Mouse (Mus musculus): ENCODE measurements around the gene Tigit. TPM values are rescaled to one million over a fixed set of nuclear protein-coding genes. Genes with fewer than 3 reads are reported as not detected.

The Tigit gene
- polyA plus RNA-seq, 1 experiment from 2014 or later, result not detected

DNA sequence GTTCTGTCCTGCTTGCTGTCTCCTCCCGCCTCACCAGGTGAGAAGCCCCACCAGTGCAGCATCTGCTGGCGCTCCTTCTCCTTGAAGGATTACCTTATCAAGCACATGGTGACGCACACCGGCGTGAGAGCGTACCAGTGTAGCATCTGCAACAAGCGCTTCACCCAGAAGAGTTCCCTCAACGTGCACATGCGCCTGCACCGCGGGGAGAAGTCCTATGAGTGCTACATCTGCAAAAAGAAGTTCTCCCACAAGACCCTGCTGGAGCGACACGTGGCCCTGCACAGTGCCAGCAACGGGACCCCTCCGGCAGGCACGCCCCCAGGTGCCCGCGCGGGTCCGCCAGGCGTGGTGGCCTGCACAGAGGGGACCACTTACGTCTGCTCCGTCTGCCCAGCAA lies 45.7 kb downstream of the Tigit start:
- Histone ChIP-seq H3K9me3 (no peaks in the 10 kb centered on the region), H3K36me3 (no peaks in the 10 kb centered on the region), H3K4me2 (no peak overlapping the region), H3K27ac (no peak overlapping the region), H3K4me1 (replicated peaks) (peaks cover 20% of the 10 kb centered on the region), H3K9ac (replicated peaks) (no peak overlapping the region), H3K27me3 (no peaks in the 10 kb centered on the region), H3K4me3 (replicated peaks) (no peak overlapping the region)
- 89% methylated on average over 23 of the region's 23 CpGs for WGBS
- no peak; the same call in 1 of the 2 replicates for ATAC-seq (ENCODE audit: insufficient number of reproducible peaks, insufficient read depth, low FRiP score, low TSS enrichment, low read depth)

- no peaks in the 10 kb centered on the region for H3K9me3 ChIP-seq
- H3K27ac ChIP-seq, result no peak overlapping the region
- H3K9ac ChIP-seq (replicated peaks), result no peak overlapping the region
- H3K36me3 ChIP-seq, result no peaks in the 10 kb centered on the region
- H3K4me1 ChIP-seq (replicated peaks), result peaks cover 20% of the 10 kb centered on the region
- no peaks in the 10 kb centered on the region for H3K27me3 ChIP-seq
- WGBS, result 43% methylated on average over 6 of the region's 6 CpGs
- ATAC-seq (ENCODE audit: insufficient number of reproducible peaks, insufficient read depth, low FRiP score, low TSS enrichment, low read depth), result no peak
- no peak overlapping the region for H3K4me2 ChIP-seq
- H3K4me3 ChIP-seq (replicated peaks), result no peak overlapping the region
Observed at GRCm38 (mm10) chr16:43617346-43617745, 46.6 kb downstream of the Tigit start.

- no peak for ATAC-seq (ENCODE audit: insufficient number of reproducible peaks, insufficient read depth, low FRiP score, low TSS enrichment, low read depth)
- H3K9ac ChIP-seq (replicated peaks), result no peak overlapping the region
- H3K27ac ChIP-seq, result no peak overlapping the region
- no peak overlapping the region for H3K4me2 ChIP-seq
- no peak overlapping the region for H3K4me3 ChIP-seq (replicated peaks)
- 68% methylated on average over 4 of the region's 4 CpGs for WGBS
- H3K36me3 ChIP-seq, result no peaks in the 10 kb centered on the region
- H3K9me3 ChIP-seq, result no peaks in the 10 kb centered on the region
- peaks cover 20% of the 10 kb centered on the region for H3K4me1 ChIP-seq (replicated peaks)
- no peaks in the 10 kb centered on the region for H3K27me3 ChIP-seq
Observed at GRCm38 (mm10) chr16:43616348-43616747, 47.6 kb downstream of the Tigit start.

DNA sequence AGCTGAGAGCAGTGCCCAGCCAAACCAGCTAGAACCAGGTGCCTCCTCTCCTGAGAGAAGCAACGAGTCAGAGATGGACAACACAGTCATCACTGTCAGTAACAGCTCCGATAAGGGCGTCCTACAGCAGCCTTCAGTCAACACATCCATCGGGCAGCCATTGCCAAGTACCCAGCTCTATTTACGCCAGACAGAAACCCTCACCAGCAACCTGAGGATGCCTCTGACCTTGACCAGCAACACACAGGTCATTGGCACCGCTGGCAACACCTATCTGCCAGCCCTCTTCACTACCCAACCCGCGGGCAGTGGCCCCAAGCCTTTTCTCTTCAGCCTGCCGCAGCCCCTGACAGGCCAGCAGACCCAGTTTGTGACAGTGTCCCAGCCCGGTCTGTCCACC lies 53.6 kb downstream of the Tigit start:
- WGBS, result 89% methylated on average over 10 of the region's 10 CpGs
- Histone ChIP-seq H3K4me1 (replicated peaks) (peaks cover 6% of the 10 kb centered on the region), H3K9ac (replicated peaks) (no peak overlapping the region), H3K4me2 (no peak overlapping the region), H3K4me3 (replicated peaks) (no peak overlapping the region), H3K9me3 (no peaks in the 10 kb centered on the region; the same call in 1 of the 2 replicates), H3K27ac (no peak overlapping the region), H3K36me3 (peaks cover 14% of the 10 kb centered on the region; the same call in 1 of the 2 replicates), H3K27me3 (no peaks in the 10 kb centered on the region)
- ATAC-seq (ENCODE audit: insufficient number of reproducible peaks, insufficient read depth, low FRiP score, low TSS enrichment, low read depth), result no peak

DNA sequence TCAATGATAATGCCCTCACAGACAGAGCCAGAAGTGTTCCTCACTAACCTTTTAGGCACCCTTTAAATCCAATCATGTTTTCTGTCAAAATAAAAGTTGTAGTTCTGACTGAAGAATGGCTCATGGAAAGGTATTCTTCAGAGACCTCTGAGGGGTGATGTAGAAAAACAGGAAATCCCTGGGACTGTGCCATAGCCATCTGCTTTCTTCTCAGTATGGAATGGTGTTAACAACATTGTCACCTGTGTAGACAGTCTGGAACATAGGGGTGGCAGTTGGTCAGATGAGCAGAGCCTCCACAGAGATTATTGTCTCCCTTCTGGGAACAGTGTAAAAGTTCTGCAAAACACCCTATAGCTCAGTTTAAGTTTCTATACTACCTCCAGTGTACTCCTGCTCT lies 55.9 kb downstream of the Tigit start:
- Histone ChIP-seq H3K27ac (no peak overlapping the region), H3K4me1 (replicated peaks) (peaks cover 9% of the 10 kb centered on the region), H3K9me3 (no peaks in the 10 kb centered on the region; the same call in 1 of the 2 replicates), H3K9ac (replicated peaks) (no peak overlapping the region), H3K36me3 (peaks cover 14% of the 10 kb centered on the region; the same call in 1 of the 2 replicates), H3K4me3 (replicated peaks) (no peak overlapping the region), H3K27me3 (no peaks in the 10 kb centered on the region; the same call in 1 of the 2 replicates), H3K4me2 (no peak overlapping the region)
- no peak for ATAC-seq (ENCODE audit: insufficient number of reproducible peaks, insufficient read depth, low FRiP score, low TSS enrichment, low read depth)

GRCm38 (mm10) chr16:43607086-43607485 lies 56.9 kb downstream of the Tigit start:
- no peak for ATAC-seq (ENCODE audit: insufficient number of reproducible peaks, insufficient read depth, low FRiP score, low TSS enrichment, low read depth)
- Histone ChIP-seq H3K9ac (replicated peaks) (no peak overlapping the region), H3K36me3 (peaks cover 14% of the 10 kb centered on the region; the same call in 1 of the 2 replicates), H3K4me3 (replicated peaks) (no peak overlapping the region), H3K4me1 (replicated peaks) (peaks cover 9% of the 10 kb centered on the region), H3K9me3 (no peaks in the 10 kb centered on the region; the same call in 1 of the 2 replicates), H3K27ac (no peak overlapping the region), H3K27me3 (no peaks in the 10 kb centered on the region; the same call in 1 of the 2 replicates), H3K4me2 (no peak overlapping the region)

GRCm38 (mm10) chr16:43604399-43605013 lies 59.4 kb downstream of the Tigit start:
- peaks cover 9% of the 10 kb centered on the region for H3K4me1 ChIP-seq (replicated peaks)
- no peaks in the 10 kb centered on the region; the same call in 1 of the 2 replicates for H3K9me3 ChIP-seq
- WGBS, result 61% methylated on average over 4 of the region's 4 CpGs
- ATAC-seq (ENCODE audit: insufficient number of reproducible peaks, insufficient read depth, low FRiP score, low TSS enrichment, low read depth), result no peak
- no peaks in the 10 kb centered on the region; the same call in none of the 2 replicates for H3K27me3 ChIP-seq
- no peak overlapping the region for H3K4me2 ChIP-seq
- H3K4me3 ChIP-seq (replicated peaks), result no peak overlapping the region
- H3K27ac ChIP-seq, result no peak overlapping the region
- H3K36me3 ChIP-seq, result peaks cover 2% of the 10 kb centered on the region; the same call in 1 of the 2 replicates
- H3K9ac ChIP-seq (replicated peaks), result no peak overlapping the region

DNA sequence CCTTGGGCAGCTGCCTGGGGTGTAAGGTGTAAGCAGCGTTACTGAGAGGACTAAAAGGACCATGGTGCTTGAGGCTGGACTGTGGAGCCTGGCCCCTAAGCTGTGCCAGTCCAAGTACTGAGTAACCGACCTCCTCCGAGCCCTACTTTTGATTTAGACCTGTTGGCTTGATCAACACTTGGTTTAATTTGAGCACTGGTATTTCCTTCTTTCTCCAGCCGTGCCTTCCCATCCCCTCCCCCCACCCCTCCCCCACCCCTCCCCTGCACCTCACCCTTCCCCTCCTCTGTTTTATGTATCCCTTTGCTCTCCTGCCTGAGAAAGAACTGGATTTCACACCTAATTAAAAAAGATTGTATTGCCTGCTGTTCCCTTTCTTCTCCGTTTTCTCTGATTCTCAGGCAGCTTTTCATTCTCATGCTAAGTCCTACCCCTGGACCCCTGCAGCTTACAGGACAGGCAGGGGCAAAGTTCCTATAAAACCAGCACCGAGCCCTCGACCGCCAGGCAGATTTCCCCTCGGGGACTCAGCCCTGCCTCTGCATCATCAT lies 60.3 kb downstream of the Tigit start:
- H3K9me3 ChIP-seq, result no peaks in the 10 kb centered on the region; the same call in 1 of the 2 replicates
- 3% methylated on average over 9 of the region's 9 CpGs for WGBS

GRCm38 (mm10) chr16:43602573-43602972 lies 61.4 kb downstream of the Tigit start:
- Histone ChIP-seq H3K36me3 (no peaks in the 10 kb centered on the region), H3K9me3 (no peaks in the 10 kb centered on the region; the same call in 1 of the 2 replicates), H3K9ac (replicated peaks) (no peak overlapping the region), H3K27me3 (no peaks in the 10 kb centered on the region; the same call in none of the 2 replicates), H3K4me3 (replicated peaks) (no peak overlapping the region), H3K4me2 (no peak overlapping the region), H3K27ac (no peak overlapping the region), H3K4me1 (replicated peaks) (peaks cover 13% of the 10 kb centered on the region)
- 67% methylated on average over 4 of the region's 4 CpGs for WGBS
- ATAC-seq (ENCODE audit: insufficient number of reproducible peaks, insufficient read depth, low FRiP score, low TSS enrichment, low read depth), result no peak

More for the DNA sequence above, 60.3 kb downstream of the Tigit start:
- H3K4me1 ChIP-seq (replicated peaks), result peaks cover 9% of the 10 kb centered on the region
- no peak overlapping the region for H3K9ac ChIP-seq (replicated peaks)
- H3K36me3 ChIP-seq, result no peaks in the 10 kb centered on the region
- H3K27me3 ChIP-seq, result no peaks in the 10 kb centered on the region; the same call in none of the 2 replicates
- H3K4me2 ChIP-seq, result peak overlapping the region; percentile 27; the same call in 1 of the 2 replicates
- no peak overlapping the region for H3K4me3 ChIP-seq (replicated peaks)
- H3K27ac ChIP-seq, result no peak overlapping the region
- no peak for ATAC-seq (ENCODE audit: insufficient number of reproducible peaks, insufficient read depth, low FRiP score, low TSS enrichment, low read depth)

DNA sequence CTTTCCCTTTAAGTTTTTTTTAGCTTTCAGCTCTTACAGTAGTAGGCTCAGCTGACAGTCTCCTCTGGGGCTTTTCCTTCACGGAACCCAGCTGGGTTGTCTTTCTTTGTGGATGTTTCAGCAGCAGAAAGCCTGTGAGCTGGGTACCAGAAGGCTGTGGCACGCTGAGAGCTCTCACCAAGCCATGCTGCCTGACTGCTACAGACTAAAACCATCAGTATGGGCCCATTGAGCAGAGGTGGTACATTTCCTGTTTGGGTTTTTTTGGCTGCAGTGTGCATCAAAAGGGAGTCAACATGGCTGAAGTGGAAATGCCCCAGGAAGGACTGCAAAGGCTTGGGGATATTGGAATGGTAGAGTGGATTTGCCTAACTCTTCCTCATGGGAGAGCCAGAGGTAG lies 64.2 kb downstream of the Tigit start:
- no peaks in the 10 kb centered on the region; the same call in none of the 2 replicates for H3K27me3 ChIP-seq
- no peaks in the 10 kb centered on the region for H3K9me3 ChIP-seq
- no peak overlapping the region for H3K27ac ChIP-seq
- H3K4me3 ChIP-seq (replicated peaks), result no peak overlapping the region
- no peaks in the 10 kb centered on the region for H3K36me3 ChIP-seq
- peaks cover 13% of the 10 kb centered on the region for H3K4me1 ChIP-seq (replicated peaks)
- no peak overlapping the region for H3K9ac ChIP-seq (replicated peaks)
- 97% methylated on average over 2 of the region's 2 CpGs for WGBS
- no peak for ATAC-seq (ENCODE audit: insufficient number of reproducible peaks, insufficient read depth, low FRiP score, low TSS enrichment, low read depth)
- no peak overlapping the region for H3K4me2 ChIP-seq
